Mouse (Mus musculus): ENCODE data around the gene Sgo2b. TPM values are rescaled to one million over a fixed set of nuclear protein-coding genes. Genes with fewer than 3 reads are reported as not detected.

Sgo2b gene
- polyA plus RNA-seq (2014; fragmentation: Illumina TruSeq; extraction: RNeasy Lipid Tissue Mini Kit (QIAGEN cat#74804); ENCODE audit: insufficient read depth, low read depth, low replicate concordance): not detected

GRCm38 (mm10) chr8:63951626-63952377, at the start of gene Sgo2b:
Sgo2b (minus strand) TSS chr8:63952248.

